8 mouse cellular contexts compared by ENCODE assay signal in genomic region chr17:4996121-4996813, GRCm38 (mm10). TPM values are rescaled to one million over a fixed set of nuclear protein-coding genes. Genes with fewer than 3 reads are reported as not detected.
A peak's percentile ranks its signal among the peaks of the same experiment; 100 is the strongest.
DNase-seq lines count a peak whose midpoint lies in the region; ATAC-seq and TF ChIP-seq lines count a peak whose summit lies in the region.

No protein-coding gene starts in this region.

- H3K36me3 ChIP-seq in intestine, embryonic 14.5 days (ENCODE audit: control insufficient read depth, insufficient read depth, low read length) = no peaks in the 10 kb centered on the region

- peaks cover 29% of the 10 kb centered on the region for H3K4me1 ChIP-seq in intestine, embryonic 14.5 days (replicated peaks; ENCODE audit: control insufficient read depth, insufficient read depth, low read length)
- peaks cover 7% of the 10 kb centered on the region for H3K4me1 ChIP-seq in lung, adult 2 months (ENCODE audit: control insufficient read depth, insufficient read depth, low read length)

- ATAC-seq in intestine, embryonic 14.5 days (replicated peaks; ENCODE audit: low FRiP score, low TSS enrichment, low read depth) = peak; percentile 21; the same call in 1 of the 2 replicates

- peak overlapping the region; percentile 100 for H3K27ac ChIP-seq in intestine, embryonic 14.5 days (ENCODE audit: low read depth)

- no peaks in the 10 kb centered on the region for H3K9me3 ChIP-seq in intestine, embryonic 14.5 days (ENCODE audit: control insufficient read depth, low read length)

- H3K27me3 ChIP-seq in intestine, embryonic 14.5 days (replicated peaks; ENCODE audit: control insufficient read depth, insufficient read depth, low read length) = no peaks in the 10 kb centered on the region

- WGBS in intestine, embryonic 14.5 days = 1% methylated on average over 64 of the region's 95 CpGs
- under 1% methylated on average over 95 of the region's 95 CpGs for WGBS in lung, adult 2 months

- H3K4me2 ChIP-seq in intestine, embryonic 14.5 days (ENCODE audit: low read length) = peak overlapping the region; percentile 81

- H3K9ac ChIP-seq in intestine, embryonic 14.5 days (ENCODE audit: low read length) = peak overlapping the region; percentile 100

- peak overlapping the region; percentile 80 for H3K4me3 ChIP-seq in intestine, embryonic 14.5 days (ENCODE audit: low read depth, low read length)
- H3K4me3 ChIP-seq in lung, adult 2 months (replicated peaks; ENCODE audit: extremely low read depth, low read depth, low read length) = peak overlapping the region; percentile 87

- TF ChIP-seq POLR2A in lung, adult 2 months (IDR thresholded peaks at IDR 0.05; ENCODE audit: borderline replicate concordance, extremely low read depth, low read depth, low read length) = no peak

- DNase-seq in urinary bladder, adult 2 months (ENCODE audit: low spot score) = peak; percentile 67
- DNase-seq in urinary bladder, postnatal 10 days (ENCODE audit: low spot score) = no peak
- peak; percentile 62 for DNase-seq in cerebellum, adult 9-10 months
- peak; percentile 62 for DNase-seq in gastrocnemius, postnatal 10 days
- peak; percentile 75 for DNase-seq in intestine, embryonic 14.5 days (ENCODE audit: low spot score)
- peak; percentile 71 for DNase-seq in lung, adult 2 months
- DNase-seq in right cerebral cortex, postnatal 14 days = peak; percentile 57
- peak; percentile 50 for DNase-seq in yolk sac, embryonic 10.5 days (ENCODE audit: low spot score)

- no peak for TF ChIP-seq CTCF in lung, adult 2 months (IDR thresholded peaks at IDR 0.05; ENCODE audit: insufficient read depth, low read length)

RNA-seq across cellular contexts. Expression of gene Arid1b, which starts 2.1 kb away (rescaled TPM):
- polyA plus RNA-seq in urinary bladder, adult 2 months (2012; rRNA removed) = 10.8 and 19.0 TPM in 2 replicates
- total RNA-seq in gastrocnemius, postnatal 10 days (2021) = 10 to 100 TPM; 39.6 to 44.4 TPM
- 14.9 and 16.4 TPM in 2 replicates for polyA plus RNA-seq in intestine, embryonic 14.5 days (2014; fragmentation: Nextera tagmentation; extraction: Ambion mirVana)
- polyA plus RNA-seq in lung, adult 2 months (2012; rRNA removed) = 60.1 and 60.4 TPM in 2 replicates
